Mouse (Mus musculus) forebrain, embryonic 15.5 days (tissue): ENCODE data around the gene B4galnt2. TPM values are rescaled to one million over a fixed set of nuclear protein-coding genes. Genes with fewer than 3 reads are reported as not detected.

ENCODE experiments used
- microRNA-seq: library from miRNA; unstranded; fragments of <30 nt; microRNA quantifications from one replicate; pipeline ENCODE4, GENCODE M21; 2016
- polyA plus RNA-seq: library from polyadenylated mRNA; unstranded; fragments of >200 nt; fragmentation: Nextera tagmentation; extraction: Ambion mirVana; gene quantifications from 2 replicates; pipeline ENCODE4 v1.2.1, GENCODE M21; 2015

Gene B4galnt2
- polyA plus RNA-seq, 1 experiment from 2014 or later = not detected

Small RNA genes within 50 kb of the gene (microRNA-seq; reads per million reads assigned to microRNA genes)
- 0.66 reads per million for gene Mir3063

Other genes starting within 250 kb of the B4galnt2 start
- gene Phb, start 247.9 kb downstream of the B4galnt2 start, polyA plus RNA-seq = 187 and 192 TPM in 2 replicates
- 32.5 and 35.4 TPM in 2 replicates for gene Zfp652, start 202.2 kb downstream of the B4galnt2 start, polyA plus RNA-seq
- 1.4 and 1.9 TPM in 2 replicates for gene B130006D01Rik, start 191.3 kb downstream of the B4galnt2 start, polyA plus RNA-seq
- gene Phospho1, start 90.4 kb downstream of the B4galnt2 start, polyA plus RNA-seq = 0.23 TPM in 1 of 2 replicates, not detected in the other
- gene Gngt2, start 77.7 kb downstream of the B4galnt2 start, polyA plus RNA-seq = 2.5 and 2.6 TPM in 2 replicates
- gene Abi3, start 72.4 kb downstream of the B4galnt2 start, polyA plus RNA-seq = 1.7 and 2.0 TPM in 2 replicates
- gene Igf2bp1, start 91.0 kb upstream of the B4galnt2 start, polyA plus RNA-seq = 22.0 and 27.1 TPM in 2 replicates
- not detected in 2 replicates for gene Gip, start 109.7 kb upstream of the B4galnt2 start, polyA plus RNA-seq
- gene Snf8, start 120.0 kb upstream of the B4galnt2 start, polyA plus RNA-seq = 136 and 142 TPM in 2 replicates
- 35.1 and 37.2 TPM in 2 replicates for gene Ube2z, start 150.5 kb upstream of the B4galnt2 start, polyA plus RNA-seq
- 409 and 467 TPM in 2 replicates for gene Atp5g1, start 160.8 kb upstream of the B4galnt2 start, polyA plus RNA-seq
- not detected in 2 replicates for gene Calcoco2, start 197.1 kb upstream of the B4galnt2 start, polyA plus RNA-seq
- gene Ttll6, start 218.9 kb upstream of the B4galnt2 start, polyA plus RNA-seq = 0.18 and 0.25 TPM in 2 replicates